Mouse (Mus musculus) embryonic fibroblast, embryonic 13.5 days (primary cell): ENCODE measurements around the gene Mei1.

Experiments
- CTCF ChIP-seq: IDR thresholded peaks from 2 replicates; pipeline ENCODE4 v1.5.1; 2011; ENCODE audit warnings: mild to moderate bottlenecking, control low read depth, low read length, moderate library complexity, borderline replicate concordance; ENCODE audit not compliant: insufficient read depth
- POLR2A ChIP-seq: IDR thresholded peaks from 2 replicates; pipeline ENCODE4 v1.6.1; 2011; ENCODE audit warnings: low read depth, mild to moderate bottlenecking, control low read depth, low read length, moderate library complexity

DNA sequence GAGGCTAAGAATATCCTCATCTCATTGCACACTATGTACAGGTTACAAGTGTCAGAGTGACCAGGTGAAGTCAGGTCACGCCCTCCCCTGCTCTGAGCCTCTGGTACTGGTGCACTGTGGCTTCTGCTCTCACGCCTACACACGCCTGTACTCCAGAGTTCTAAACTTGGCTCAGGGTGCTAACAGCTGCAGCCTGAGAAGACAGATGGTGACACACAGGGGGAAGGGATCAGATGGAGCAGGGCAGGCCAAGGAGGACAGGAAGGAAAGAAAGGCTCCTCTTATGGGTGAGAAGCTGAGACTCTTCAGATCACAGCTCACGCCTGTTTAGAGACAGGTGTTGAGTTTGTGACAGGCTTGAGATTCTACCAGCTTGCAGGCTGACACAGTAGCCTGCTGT lies 65.6 kb downstream of the Mei1 start:
- TF ChIP-seq CTCF (no peak), POLR2A (no peak)
